Mouse (Mus musculus) CH12.LX (cell line): ENCODE measurements around the gene Lce1f. TPM values are rescaled to one million over a fixed set of nuclear protein-coding genes. Genes with fewer than 3 reads are reported as not detected.

Experiments
- DNase-seq: peaks from one replicate; pipeline ENCODE4 v3.0.0-alpha.2; 2013; ENCODE audit errors: extremely low read depth
- H3K27ac ChIP-seq: 2 replicates; pipeline ENCODE4 v1.5.1; 2012; ENCODE audit warnings: low read depth, mild to moderate bottlenecking, control low read depth, moderate library complexity; ENCODE audit not compliant: insufficient read depth
- H3K27me3 ChIP-seq: replicated peaks from 2 replicates; pipeline ENCODE3; 2012; ENCODE audit warnings: inconsistent platforms
- H3K36me3 ChIP-seq, 2 experiments: replicated peaks in 1 of 2; 2 replicates each; pipeline versions ENCODE3 to v1.6.1; 2012; ENCODE audit warnings: inconsistent platforms in 1 of 2, low read length in 1 of 2, mild to moderate bottlenecking in 1 of 2, mixed read lengths in 1 of 2, moderate library complexity in 1 of 2; ENCODE audit not compliant: control insufficient read depth in 1 of 2, insufficient read depth in 1 of 2
- H3K4me1 ChIP-seq, 2 experiments: 2 replicates each; pipeline ENCODE4 v1.6.1; 2012; ENCODE audit warnings: inconsistent platforms in 1 of 2, moderate library complexity in 1 of 2; ENCODE audit not compliant: insufficient read depth in 2 of 2, control insufficient read depth in 1 of 2
- H3K4me2 ChIP-seq: 2 replicates; pipeline ENCODE4 v1.6.1; 2012; ENCODE audit warnings: low read depth, mild to moderate bottlenecking, control low read depth; ENCODE audit not compliant: poor library complexity, insufficient read depth, severe bottlenecking
- H3K4me3 ChIP-seq, 3 experiments: fragments of 150-350 bp in 1 of 3; sonication (generic) in 1 of 3; replicated peaks in 1 of 3; 2 replicates each; pipeline versions ENCODE3 to v1.5.1; 2011 to 2012; ENCODE audit warnings: low read depth in 2 of 3, low read length in 2 of 3, mild to moderate bottlenecking in 2 of 3, moderate library complexity in 2 of 3, control low read depth in 1 of 3, improper control_type of control experiment in 1 of 3, inconsistent platforms in 1 of 3, mixed read lengths in 1 of 3; ENCODE audit not compliant: poor library complexity in 1 of 3
- H3K79me2 ChIP-seq: replicated peaks from 2 replicates; pipeline ENCODE4 v1.6.1; 2012; ENCODE audit warnings: mild to moderate bottlenecking, moderate library complexity; ENCODE audit not compliant: control insufficient read depth, poor library complexity, insufficient read depth, severe bottlenecking; ENCODE audit errors: extremely low read depth
- H3K9ac ChIP-seq: 2 replicates; pipeline ENCODE4 v1.6.1; 2012; ENCODE audit warnings: low read depth, mild to moderate bottlenecking, control low read depth, moderate library complexity; ENCODE audit not compliant: insufficient read depth
- H3K9me3 ChIP-seq: replicated peaks from 2 replicates; pipeline ENCODE3; 2012; ENCODE audit warnings: low read length, inconsistent platforms, mixed read lengths
- CHD1 ChIP-seq: IDR thresholded peaks from 2 replicates; pipeline ENCODE4 v1.6.1; 2012; ENCODE audit warnings: low read depth, low read length, improper control_type of control experiment, inconsistent platforms
- CHD2 ChIP-seq: IDR thresholded peaks from 2 replicates; pipeline ENCODE4 v1.6.1; 2011; ENCODE audit warnings: low read length, improper control_type of control experiment
- CTCF ChIP-seq, 2 experiments: IDR thresholded peaks in 1 of 2; conservative IDR thresholded peaks in 1 of 2; 2 replicates each; pipeline ENCODE4 v1.5.1; 2011 to 2012; ENCODE audit warnings: low read depth in 2 of 2, low read length in 2 of 2, improper control_type of control experiment in 1 of 2, inconsistent platforms in 1 of 2, mild to moderate bottlenecking in 1 of 2, moderate library complexity in 1 of 2
- E2F4 ChIP-seq: IDR thresholded peaks from 2 replicates; pipeline ENCODE4 v1.6.1; 2011; ENCODE audit warnings: low read depth, low read length, improper control_type of control experiment; ENCODE audit not compliant: insufficient replicate concordance
- EP300 ChIP-seq: IDR thresholded peaks from 2 replicates; pipeline ENCODE4 v1.6.1; 2011; ENCODE audit warnings: low read length, improper control_type of control experiment
- ETS1 ChIP-seq: conservative IDR thresholded peaks from 2 replicates; pipeline ENCODE4 v1.6.1; 2012; ENCODE audit warnings: low read depth, mild to moderate bottlenecking, inconsistent platforms, low read length, improper control_type of control experiment, moderate library complexity
- GABPA ChIP-seq: IDR thresholded peaks from 2 replicates; pipeline ENCODE4 v1.6.1; 2012; ENCODE audit warnings: low read depth, low read length, improper control_type of control experiment, inconsistent platforms; ENCODE audit not compliant: insufficient replicate concordance
- JUN ChIP-seq: IDR thresholded peaks from 2 replicates; pipeline ENCODE4 v1.6.1; 2011; ENCODE audit warnings: low read depth, mild to moderate bottlenecking, low read length, improper control_type of control experiment, moderate library complexity; ENCODE audit not compliant: insufficient read depth
- MAFK ChIP-seq: IDR thresholded peaks from 2 replicates; pipeline ENCODE4 v1.6.1; 2011; ENCODE audit warnings: low read length, improper control_type of control experiment; ENCODE audit not compliant: insufficient replicate concordance
- MEF2A ChIP-seq: IDR thresholded peaks from 2 replicates; pipeline ENCODE4 v1.6.1; 2014; ENCODE audit warnings: low read depth, mild to moderate bottlenecking, inconsistent platforms, low read length, improper control_type of control experiment, borderline replicate concordance
- MXI1 ChIP-seq: IDR thresholded peaks from 2 replicates; pipeline ENCODE4 v1.6.1; 2011; ENCODE audit warnings: mild to moderate bottlenecking, low read depth, low read length, improper control_type of control experiment
- NRF1 ChIP-seq: IDR thresholded peaks from 2 replicates; pipeline ENCODE4 v1.6.1; 2014; ENCODE audit warnings: low read depth, mild to moderate bottlenecking, inconsistent platforms, low read length, improper control_type of control experiment, moderate library complexity
- RAD21 ChIP-seq: IDR thresholded peaks from 2 replicates; pipeline ENCODE4 v1.6.1; 2011; ENCODE audit warnings: low read depth, mild to moderate bottlenecking, low read length, improper control_type of control experiment, moderate library complexity
- RCOR1 ChIP-seq: conservative IDR thresholded peaks from 2 replicates; pipeline ENCODE4 v1.6.1; 2012; ENCODE audit warnings: low read depth, mild to moderate bottlenecking, inconsistent platforms, low read length, improper control_type of control experiment
- SIN3A ChIP-seq: IDR thresholded peaks from 2 replicates; pipeline ENCODE4 v1.6.1; 2012; ENCODE audit warnings: low read length, improper control_type of control experiment, inconsistent platforms
- SMC3 ChIP-seq: IDR thresholded peaks from 2 replicates; pipeline ENCODE4 v1.6.1; 2011; ENCODE audit warnings: low read depth, low read length, improper control_type of control experiment
- UBTF ChIP-seq: IDR thresholded peaks from 2 replicates; pipeline ENCODE4 v1.6.1; 2012; ENCODE audit warnings: low read depth, mild to moderate bottlenecking, inconsistent platforms, low read length, improper control_type of control experiment, moderate library complexity
- USF2 ChIP-seq: conservative IDR thresholded peaks from 2 replicates; pipeline ENCODE4 v1.6.1; 2011; ENCODE audit warnings: low read depth, low read length, improper control_type of control experiment
- ZKSCAN1 ChIP-seq: IDR thresholded peaks from 2 replicates; pipeline ENCODE4 v1.6.1; 2012; ENCODE audit warnings: low read depth, inconsistent platforms, low read length, improper control_type of control experiment, borderline replicate concordance
- ZNF384 ChIP-seq: IDR thresholded peaks from 2 replicates; pipeline ENCODE4 v1.6.1; 2012; ENCODE audit warnings: low read depth, low read length, improper control_type of control experiment, inconsistent platforms
- dilution Hi-C: fragments of 300-500 bp; cut with MboI; formaldehyde crosslinking; loops from 2 replicates; pipeline ENCODE4 v1.14.3; 2020; ENCODE audit warnings: low sequenced_read_pairs; ENCODE audit not compliant: extremely low pct_unique_long_range_greater_than_20kb, extremely low pct_ligation_motif_present
- in situ Hi-C: fragments of 300-500 bp; cut with MboI; formaldehyde crosslinking; loops from 3 replicates; pipeline ENCODE4 v1.14.3; 2019; ENCODE audit warnings: low sequenced_read_pairs, low pct_ligation_motif_present, low pct_unique_long_range_greater_than_20kb, mixed read lengths
- polyA plus RNA-seq: library from polyadenylated mRNA; unstranded; fragments of >175 nt; gene quantifications from 2 replicates; pipeline ENCODE4 v1.2.1, GENCODE M21; 2012; ENCODE audit warnings: low read depth; ENCODE audit not compliant: insufficient read length
- total RNA-seq, 2 experiments: library from RNA; depleted of rRNA; stranded (reverse); fragments of 300-350 nt in 1 of 2; fragments of >200 nt in 1 of 2; gene quantifications; 2 replicates each; pipeline ENCODE4 v1.2.3; 2012 to 2014

The Lce1f gene
- total and polyA plus RNA-seq, 3 experiments: not detected

GRCm38 (mm10) chr3:92753197-92753596 lies 33.0 kb upstream of the Lce1f start:
- no peak overlapping the region for H3K9ac ChIP-seq
- H3K27me3 ChIP-seq: no peaks in the 10 kb centered on the region
- H3K79me2 ChIP-seq: no peaks in the 10 kb centered on the region; the same call in 1 of the 2 replicates
- no peaks in the 10 kb centered on the region for H3K36me3 ChIP-seq
- no peaks in the 10 kb centered on the region for H3K9me3 ChIP-seq
- in situ Hi-C loops: no loop called here
- no peak overlapping the region for H3K27ac ChIP-seq
- TF ChIP-seq MAFK: no peak
- TF ChIP-seq RAD21: peak; percentile 13
- peak in 1 of 2 experiments; percentile 14; a peak in 1 of 4 replicates for TF ChIP-seq CTCF (conservative IDR thresholded peaks at IDR 0.05 in 1 of 2, IDR thresholded peaks at IDR 0.05 in 1 of 2; ENCODE audit: low read depth in 2 of 2, low read length in 2 of 2)
- TF ChIP-seq, all 38 proteins: peak for 2
- no peak overlapping the region for H3K4me2 ChIP-seq
- no peak overlapping the region for H3K4me3 ChIP-seq
- dilution Hi-C loops: no loop called here
- DNase-seq: peak; percentile 15
- no peaks in the 10 kb centered on the region for H3K4me1 ChIP-seq

DNA sequence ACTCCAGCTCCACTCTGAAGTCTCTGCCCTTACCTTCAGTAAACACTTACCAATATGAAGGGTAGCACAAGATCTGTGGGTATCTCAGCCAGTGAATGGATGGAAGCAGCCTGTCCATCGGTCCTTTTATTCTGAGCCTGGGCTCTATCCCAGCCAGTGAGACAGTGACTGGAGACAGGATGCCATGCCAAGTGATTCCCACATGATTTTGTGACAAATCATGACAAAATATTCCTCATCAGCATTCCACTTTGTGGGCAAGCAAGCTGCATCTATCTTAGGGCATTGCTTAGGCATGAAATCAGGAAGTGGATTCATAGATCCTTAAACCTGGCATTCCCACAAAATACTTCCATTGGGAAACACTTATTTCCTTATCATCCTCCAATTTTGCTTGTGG lies 32.1 kb upstream of the Lce1f start, which contains the start of gene Lce1g:
Gene Lce1g (minus strand): TSS at position 101 of the 400 bp plus-strand sequence.
- no peak for DNase-seq
- H3K36me3 ChIP-seq: no peaks in the 10 kb centered on the region
- no peak within 1 kb of the TSS for H3K4me2 ChIP-seq
- TF ChIP-seq E2F4: no peak
- TF ChIP-seq SMC3: no peak
- no peak for TF ChIP-seq JUN
- TF ChIP-seq CHD2: no peak
- TF ChIP-seq ZNF384: no peak
- TF ChIP-seq RCOR1: no peak
- TF ChIP-seq UBTF: no peak
- TF ChIP-seq CHD1: no peak
- no peak for TF ChIP-seq USF2
- no peak for TF ChIP-seq RAD21
- TF ChIP-seq MXI1: no peak
- no peak for TF ChIP-seq MEF2A
- no peak for TF ChIP-seq ETS1
- no peak for TF ChIP-seq GABPA
- no peak for TF ChIP-seq NRF1
- TF ChIP-seq SIN3A: no peak
- no peak for TF ChIP-seq ZKSCAN1
- no peak for TF ChIP-seq EP300
- H3K9ac ChIP-seq: no peak within 1 kb of the TSS
- H3K27me3 ChIP-seq: no peaks in the 10 kb centered on the region
- H3K4me1 ChIP-seq: no peaks in the 10 kb centered on the region
- H3K4me3 ChIP-seq: no peak within 1 kb of the TSS
- dilution Hi-C loops (no loop called here), in situ Hi-C loops (no loop called here)
- H3K27ac ChIP-seq: no peak within 1 kb of the TSS
- no peaks in the 10 kb centered on the region; the same call in 1 of the 2 replicates for H3K79me2 ChIP-seq
- H3K9me3 ChIP-seq: no peaks in the 10 kb centered on the region
